8 mouse cellular contexts compared by ENCODE assay signal in genomic region chr19:53945171-53946042, GRCm38 (mm10). TPM values are rescaled to one million over a fixed set of nuclear protein-coding genes. Genes with fewer than 3 reads are reported as not detected.
DNase-seq lines count a peak whose midpoint lies in the region; ATAC-seq and TF ChIP-seq lines count a peak whose summit lies in the region.

No protein-coding gene starts in this region.

- peaks cover 39% of the 10 kb centered on the region for H3K4me1 ChIP-seq in G1E (ENCODE audit: insufficient read depth, low read depth, low read length)
- peaks cover 3% of the 10 kb centered on the region; the same call in 1 of the 2 replicates for H3K4me1 ChIP-seq in brown adipose tissue, adult 24 weeks (ENCODE audit: control insufficient read depth, insufficient read depth, insufficient read length, low read length)
- peaks cover 43% of the 10 kb centered on the region for H3K4me1 ChIP-seq in forebrain, embryonic 13.5 days

- intact Hi-C loops in heart, postnatal 14 days (cut with DNase I), result loop anchor here (5.0 to 10.0 kb wide), 2 partner anchors 82 to 1249 kb away; no protein-coding TSS in a partner anchor

- DNase-seq in G1E (ENCODE audit: low spot score), result peak; percentile 22
- DNase-seq in heart, postnatal 14 days, result peak; percentile 56 to 57
- peak; percentile 19 for DNase-seq in layer of hippocampus, adult 9-11 months
- peak; percentile 21 for DNase-seq in lung, postnatal 25 days (ENCODE audit: low spot score)
- DNase-seq in right cerebral cortex, postnatal 10 days (ENCODE audit: low spot score in 2 of 2), result peak; percentile 58 to 67
- DNase-seq in urinary bladder, postnatal 36 days (ENCODE audit: low spot score in 2 of 2), result peak; percentile 34 to 43

- ATAC-seq in G1E (ENCODE audit: extremely low read depth, insufficient number of reproducible peaks, low FRiP score, poor library complexity, severe bottlenecking), result no peak
- peak; percentile 23 for ATAC-seq in forebrain, embryonic 13.5 days

- H3K27me3 ChIP-seq in G1E (ENCODE audit: insufficient read depth, low read length), result no peaks in the 10 kb centered on the region
- no peaks in the 10 kb centered on the region for H3K27me3 ChIP-seq in forebrain, embryonic 13.5 days

- under 1% methylated on average over 29 of the region's 69 CpGs for WGBS in forebrain, embryonic 13.5 days

- H3K9me3 ChIP-seq in G1E (replicated peaks), result no peaks in the 10 kb centered on the region
- no peaks in the 10 kb centered on the region for H3K9me3 ChIP-seq in forebrain, embryonic 13.5 days (replicated peaks)

- no peak for TF ChIP-seq CTCF in G1E (IDR thresholded peaks at IDR 0.05; ENCODE audit: low read depth, low read length)

- H3K4me2 ChIP-seq in forebrain, embryonic 13.5 days, result peak overlapping the region; percentile 67

- H3K4me3 ChIP-seq in G1E (ENCODE audit: low read depth, low read length), result peak overlapping the region; percentile 84
- peak overlapping the region; percentile 73 for H3K4me3 ChIP-seq in brown adipose tissue, adult 24 weeks (ENCODE audit: insufficient read depth, low read depth, low read length)
- H3K4me3 ChIP-seq in forebrain, embryonic 13.5 days, result peak overlapping the region; percentile 97

- peaks cover 25% of the 10 kb centered on the region for H3K36me3 ChIP-seq in G1E (replicated peaks)
- no peaks in the 10 kb centered on the region for H3K36me3 ChIP-seq in forebrain, embryonic 13.5 days (ENCODE audit: poor library complexity, severe bottlenecking)

- peak overlapping the region; percentile 63 for H3K27ac ChIP-seq in brown adipose tissue, adult 24 weeks (replicated peaks; ENCODE audit: low read depth, low read length)
- peak overlapping the region; percentile 96 for H3K27ac ChIP-seq in forebrain, embryonic 13.5 days

- peak overlapping the region; percentile 95 for H3K9ac ChIP-seq in forebrain, embryonic 13.5 days

RNA-seq across cellular contexts. Expression of gene Bbip1, which starts 1.0 kb away (rescaled TPM):
- total RNA-seq in G1E (2014; fragmentation: Nextera tagmentation) (56.2 and 69.1 TPM in 2 replicates), G1E (2017) (65.2 and 75.7 TPM in 2 replicates)
- polyA plus RNA-seq in G1E (2012), result 4.5 and 5.7 TPM in 2 replicates
- 61.0 and 70.1 TPM in 2 replicates for polyA plus RNA-seq in brown adipose tissue, adult 24 weeks (2012; ENCODE audit: insufficient read depth, insufficient read length, missing spikeins)
- polyA plus RNA-seq in forebrain, embryonic 13.5 days (2015; fragmentation: Nextera tagmentation; extraction: Ambion mirVana), result 146 and 153 TPM in 2 replicates
- 10 to 100 TPM; 35.3 to 35.8 TPM for total RNA-seq in heart, postnatal 14 days (2021)

RNA-seq across cellular contexts. Expression of gene Shoc2, which starts 1.3 kb away (rescaled TPM):
- total RNA-seq in G1E (2014; fragmentation: Nextera tagmentation), result 127 and 130 TPM in 2 replicates
- total RNA-seq in G1E (2017), result 123 and 124 TPM in 2 replicates
- 3.2 and 4.3 TPM in 2 replicates for polyA plus RNA-seq in G1E (2012)
- polyA plus RNA-seq in brown adipose tissue, adult 24 weeks (2012; ENCODE audit: insufficient read depth, insufficient read length, missing spikeins), result 24.7 and 35.9 TPM in 2 replicates
- 55.7 and 59.6 TPM in 2 replicates for polyA plus RNA-seq in forebrain, embryonic 13.5 days (2015; fragmentation: Nextera tagmentation; extraction: Ambion mirVana)
- total RNA-seq in heart, postnatal 14 days (2021), result 10 to 100 TPM; 30.2 to 34.4 TPM

RNA-seq across cellular contexts. Expression of gene Pdcd4, which starts 53.4 kb away (rescaled TPM):
- 216 and 255 TPM in 2 replicates for total RNA-seq in G1E (2014; fragmentation: Nextera tagmentation)
- 176 and 270 TPM in 2 replicates for total RNA-seq in G1E (2017)
- polyA plus RNA-seq in G1E (2012), result 71.6 and 93.3 TPM in 2 replicates
- polyA plus RNA-seq in brown adipose tissue, adult 24 weeks (2012; ENCODE audit: insufficient read depth, insufficient read length, missing spikeins), result 32.7 and 33.8 TPM in 2 replicates
- polyA plus RNA-seq in forebrain, embryonic 13.5 days (2015; fragmentation: Nextera tagmentation; extraction: Ambion mirVana), result 110 and 115 TPM in 2 replicates
- 10 to 100 TPM; 24.8 to 25.6 TPM for total RNA-seq in heart, postnatal 14 days (2021)
